Mouse (Mus musculus) heart, adult 2 months (tissue): Measurements from ENCODE around the gene Itm2a. TPM values are rescaled to one million over a fixed set of nuclear protein-coding genes. Genes with fewer than 3 reads are reported as not detected.

Experiments
- DNase-seq, 2 experiments: peaks; one replicate each; pipeline ENCODE4 v3.0.0; 2021
- H3K27ac ChIP-seq: fragments of 200-600 bp; 2 replicates; pipeline ENCODE4 v1.8.1; 2022
- H3K27me3 ChIP-seq: fragments of 200-500 bp; 2 replicates; pipeline ENCODE4 v1.6.1; 2012; ENCODE audit warnings: mild to moderate bottlenecking, low read length, inconsistent platforms, mixed read lengths; ENCODE audit not compliant: control insufficient read depth, insufficient read depth
- H3K36me3 ChIP-seq: fragments of 200-500 bp; 2 replicates; pipeline ENCODE4 v1.6.1; 2012; ENCODE audit warnings: low read length, inconsistent platforms; ENCODE audit not compliant: control insufficient read depth, insufficient read depth
- H3K4me1 ChIP-seq: fragments of 200-500 bp; 2 replicates; pipeline ENCODE4 v1.6.1; 2011; ENCODE audit warnings: low read length; ENCODE audit not compliant: control insufficient read depth, insufficient read depth
- H3K4me3 ChIP-seq: fragments of 200-600 bp; 2 replicates; pipeline ENCODE4 v1.8.1; 2022
- H3K79me2 ChIP-seq: fragments of 200-500 bp; replicated peaks from 2 replicates; pipeline ENCODE4 v1.6.1; 2012; ENCODE audit warnings: mild to moderate bottlenecking, inconsistent platforms, low read length, moderate library complexity, mixed read lengths; ENCODE audit not compliant: control insufficient read depth, insufficient read depth
- H3K9ac ChIP-seq: fragments of 200-500 bp; 2 replicates; pipeline ENCODE4 v1.6.1; 2012; ENCODE audit warnings: low read depth, mild to moderate bottlenecking, control low read depth, inconsistent platforms, low read length, mixed read lengths
- CTCF ChIP-seq: fragments of 200-600 bp; IDR thresholded peaks from 2 replicates; pipeline ENCODE4 v1.8.1; 2022; ENCODE audit warnings: antibody characterized with exemption, mild to moderate bottlenecking, moderate library complexity
- EP300 ChIP-seq: fragments of 200-500 bp; IDR thresholded peaks from 2 replicates; pipeline ENCODE4 v1.6.1; 2011; ENCODE audit warnings: low read depth, low read length, control low read depth; ENCODE audit not compliant: insufficient read depth
- POLR2A ChIP-seq: fragments of 200-500 bp; IDR thresholded peaks from 2 replicates; pipeline ENCODE4 v1.6.1; 2011; ENCODE audit warnings: mild to moderate bottlenecking, low read depth, low read length, control low read depth; ENCODE audit not compliant: insufficient read depth
- WGBS: fragments of 180-500 bp; shearing (Covaris S2); methylation state at CpG from one replicate; pipeline ENCODE4 v1.1.7; 2018; 5-methylcytosine and 5-hydroxymethylcytosine counted together
- intact Hi-C: fragments of 180-260 bp; cut with DNase I; formaldehyde crosslinking; loops from one replicate; pipeline ENCODE4 v1.15.1; 2025
- polyA plus RNA-seq: library from polyadenylated mRNA; depleted of rRNA; stranded (reverse); fragments of >200 nt; gene quantifications from 2 replicates; pipeline ENCODE4 v1.2.3, GENCODE M21; 2012; rRNA removed
- total RNA-seq, 2 experiments: library from RNA; stranded (reverse); gene quantifications; 2 replicates each; pipeline ENCODE4 v1.2.3; 2021

Itm2a gene
- total and polyA plus RNA-seq, 3 experiments = 9.7 to 12.7 (median 10.0) TPM

DNA sequence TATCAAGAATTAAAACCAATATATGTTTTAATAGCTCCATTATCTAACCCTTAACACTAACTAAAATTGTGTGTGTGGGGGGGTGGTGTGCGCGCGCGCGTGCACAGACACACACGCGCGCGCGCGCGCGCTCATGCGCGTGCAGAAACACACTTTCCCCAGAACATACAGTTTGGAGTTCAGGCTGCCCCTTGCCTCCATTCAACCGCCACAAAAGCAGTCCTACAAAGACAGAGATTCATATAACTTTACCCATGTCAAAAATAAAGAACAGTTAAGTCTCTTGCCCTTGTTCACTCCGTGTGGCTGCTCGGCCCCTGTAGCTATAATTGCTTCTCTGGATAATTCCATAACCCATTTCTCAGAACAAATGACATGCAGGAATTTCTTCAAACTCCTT is 695 bp downstream of the Itm2a start:
- no peaks in the 10 kb centered on the region; the same call in 1 of the 2 replicates for H3K4me1 ChIP-seq
- intact Hi-C loops = loop anchor here (1.0 kb wide), 1 partner anchor 18 kb away; no protein-coding TSS in a partner anchor
- peak overlapping the region; percentile 57 for H3K4me3 ChIP-seq
- TF ChIP-seq CTCF (no peak), EP300 (no peak), POLR2A (no peak)
- H3K9ac ChIP-seq = peak overlapping the region; percentile 77; the same call in 1 of the 2 replicates
- H3K79me2 ChIP-seq = no peaks in the 10 kb centered on the region
- H3K27me3 ChIP-seq = no peaks in the 10 kb centered on the region
- no peaks in the 10 kb centered on the region for H3K36me3 ChIP-seq
- no peak overlapping the region for H3K27ac ChIP-seq
- peak; percentile 2 to 17 for DNase-seq
- 22% methylated on average over 18 of the region's 18 CpGs for WGBS

- no peak overlapping the region for H3K27ac ChIP-seq
- H3K9ac ChIP-seq = no peak overlapping the region
- DNase-seq = no peak
- no peaks in the 10 kb centered on the region for H3K79me2 ChIP-seq
- TF ChIP-seq EP300 = no peak
- no peak for TF ChIP-seq CTCF
- no peak for TF ChIP-seq POLR2A
- H3K4me1 ChIP-seq = no peaks in the 10 kb centered on the region; the same call in 1 of the 2 replicates
- H3K27me3 ChIP-seq = no peaks in the 10 kb centered on the region
- 84% methylated on average over 8 of the region's 8 CpGs for WGBS
- intact Hi-C loops = no loop called here
- H3K36me3 ChIP-seq = no peaks in the 10 kb centered on the region
- H3K4me3 ChIP-seq = no peak overlapping the region
Measured at GRCm38 (mm10) chrX:107399087-107399486, 4.1 kb downstream of the Itm2a start.

DNA sequence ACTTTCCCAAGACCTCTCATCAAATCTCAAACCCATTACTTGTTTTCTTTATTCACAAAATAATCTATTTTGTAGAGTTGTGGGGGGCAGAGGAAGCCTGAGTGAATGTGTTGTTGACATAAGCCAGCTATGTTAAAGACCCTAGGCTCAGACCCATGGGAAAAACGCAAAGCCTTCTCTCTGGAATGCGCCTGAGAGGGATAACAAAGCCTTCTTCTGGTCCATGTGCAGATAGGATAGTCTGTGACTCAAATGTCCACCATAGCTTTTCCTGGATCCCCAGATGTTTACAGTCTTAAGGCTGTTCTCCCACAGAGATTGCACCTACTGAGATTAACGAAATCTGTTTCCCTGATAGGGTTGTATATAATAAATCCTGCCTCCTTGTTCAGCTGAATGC is 9.9 kb downstream of the Itm2a start:
- intact Hi-C loops = no loop called here
- Histone ChIP-seq H3K9ac (no peak overlapping the region), H3K27ac (no peak overlapping the region), H3K4me3 (no peak overlapping the region), H3K36me3 (no peaks in the 10 kb centered on the region), H3K79me2 (no peaks in the 10 kb centered on the region), H3K27me3 (no peaks in the 10 kb centered on the region), H3K4me1 (no peaks in the 10 kb centered on the region)
- no peak for DNase-seq
- TF ChIP-seq CTCF (no peak), EP300 (no peak), POLR2A (no peak)
- 42% methylated on average over 3 of the region's 3 CpGs for WGBS

DNA sequence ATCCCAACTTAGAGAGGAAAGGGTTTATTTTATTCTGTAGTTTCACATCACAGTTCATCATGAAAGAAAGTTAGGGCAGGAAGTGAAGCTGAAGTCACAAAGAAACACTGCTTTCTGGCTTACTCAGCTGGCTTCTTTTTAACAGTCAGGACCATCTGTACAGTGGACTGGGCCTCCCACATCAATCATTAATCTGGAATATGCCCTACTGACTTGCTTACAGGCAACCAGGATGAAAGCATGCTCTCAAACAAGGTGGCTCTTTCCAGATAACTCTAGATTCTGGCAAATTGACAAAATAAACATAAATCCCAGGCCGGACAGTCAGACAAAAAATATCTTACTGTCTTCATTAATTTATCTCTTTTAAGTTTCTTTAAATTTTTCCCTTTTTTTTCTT is 27.8 kb downstream of the Itm2a start:
- TF ChIP-seq CTCF = no peak
- no peak for TF ChIP-seq POLR2A
- TF ChIP-seq EP300 = no peak
- Histone ChIP-seq H3K9ac (no peak overlapping the region), H3K27ac (no peak overlapping the region), H3K79me2 (no peaks in the 10 kb centered on the region), H3K36me3 (no peaks in the 10 kb centered on the region), H3K4me1 (no peaks in the 10 kb centered on the region), H3K4me3 (no peak overlapping the region), H3K27me3 (no peaks in the 10 kb centered on the region)
- intact Hi-C loops = no loop called here
- DNase-seq = no peak
- 30% methylated on average over 1 of the region's 1 CpGs for WGBS

Other genes starting within 250 kb of the Itm2a start
- under 1 TPM; 0.07 to 0.23 TPM for gene Gpr174, start 147.5 kb downstream of the Itm2a start, total RNA-seq
- 0.18 and 0.33 TPM in 2 replicates for gene Gpr174, start 147.5 kb downstream of the Itm2a start, polyA plus RNA-seq